Mouse (Mus musculus) intestine, embryonic 14.5 days (tissue): ENCODE results near the gene Amigo3. TPM values are rescaled to one million over a fixed set of nuclear protein-coding genes. Genes with fewer than 3 reads are reported as not detected.

Source experiments
- ATAC-seq: fragments of 200-750 bp; cut with Nextera tagmentation; replicated peaks from 2 replicates; pipeline ENCODE4 v1.8.0; 2017; ENCODE audit warnings: low read depth, moderate number of reproducible peaks, moderate TSS enrichment, moderate library complexity; ENCODE audit not compliant: low FRiP score, low TSS enrichment
- DNase-seq: peaks from one replicate; pipeline ENCODE4 v3.0.0-alpha.2; 2018; ENCODE audit warnings: low spot score
- H3K27ac ChIP-seq: fragments of 300-500 bp; sonication (generic); 2 replicates; pipeline ENCODE4 v1.5.1; 2014; ENCODE audit warnings: low read depth, mild to moderate bottlenecking, control low read depth
- H3K27me3 ChIP-seq: fragments of 300-500 bp; sonication (generic); replicated peaks from 2 replicates; pipeline ENCODE4 v1.6.1; 2014; ENCODE audit warnings: low read length, control low read depth; ENCODE audit not compliant: control insufficient read depth, insufficient read depth
- H3K36me3 ChIP-seq: fragments of 300-500 bp; sonication (generic); 2 replicates; pipeline ENCODE4 v1.6.1; 2014; ENCODE audit warnings: low read length, control low read depth; ENCODE audit not compliant: control insufficient read depth, insufficient read depth
- H3K4me1 ChIP-seq: fragments of 300-500 bp; sonication (generic); replicated peaks from 2 replicates; pipeline ENCODE4 v1.6.1; 2014; ENCODE audit warnings: low read length, control low read depth, mixed read lengths; ENCODE audit not compliant: control insufficient read depth, insufficient read depth
- H3K4me2 ChIP-seq: fragments of 300-500 bp; sonication (generic); 2 replicates; pipeline ENCODE4 v1.6.1; 2014; ENCODE audit warnings: low read length
- H3K4me3 ChIP-seq: fragments of 300-500 bp; sonication (generic); 2 replicates; pipeline ENCODE4 v1.5.1; 2014; ENCODE audit warnings: low read depth, low read length, control low read depth, mixed read lengths
- H3K9ac ChIP-seq: fragments of 300-500 bp; sonication (generic); 2 replicates; pipeline ENCODE4 v1.6.1; 2014; ENCODE audit warnings: mild to moderate bottlenecking, low read length
- H3K9me3 ChIP-seq: fragments of 300-500 bp; sonication (generic); 2 replicates; pipeline ENCODE4 v1.6.1; 2016; ENCODE audit warnings: low read length, control low read depth; ENCODE audit not compliant: control insufficient read depth
- WGBS: fragments of 180-500 bp; shearing (Covaris S2); extraction: QIAGEN DNeasy Blood & Tissue Kit; methylation state at CpG from one replicate; pipeline ENCODE4 v1.1.7; 2014; 5-methylcytosine and 5-hydroxymethylcytosine counted together
- polyA plus RNA-seq: library from polyadenylated mRNA; unstranded; fragments of >200 nt; fragmentation: Nextera tagmentation; extraction: Ambion mirVana; gene quantifications from 2 replicates; pipeline ENCODE4 v1.2.1, GENCODE M21; 2014

Amigo3 gene
- polyA plus RNA-seq, 1 experiment from 2014 or later = 2.7 TPM

DNA sequence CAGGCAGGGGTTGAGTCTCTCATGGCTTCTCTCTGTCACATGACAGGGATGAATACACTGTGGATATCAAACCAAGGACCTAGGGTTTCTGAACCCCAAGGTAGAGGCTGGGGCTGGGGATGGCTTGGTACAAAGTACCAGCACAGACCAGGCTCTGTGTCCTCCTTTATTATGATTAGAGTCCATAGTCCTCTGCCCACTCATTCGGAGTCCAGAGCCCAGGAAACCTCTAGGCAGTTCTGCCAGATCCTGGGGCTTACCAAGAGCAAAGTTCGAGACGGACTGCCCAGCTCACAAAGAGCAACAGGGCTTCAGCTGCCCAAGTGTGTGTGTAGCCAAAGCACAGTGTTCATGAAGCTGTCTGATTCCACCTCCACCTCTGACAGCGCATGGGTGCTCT lies 32.3 kb downstream of the Amigo3 start:
- H3K4me1 ChIP-seq = no peaks in the 10 kb centered on the region
- H3K9me3 ChIP-seq = no peaks in the 10 kb centered on the region
- no peak for ATAC-seq
- H3K27ac ChIP-seq = no peak overlapping the region
- H3K4me3 ChIP-seq = no peak overlapping the region
- 97% methylated on average over 4 of the region's 4 CpGs for WGBS
- H3K9ac ChIP-seq = no peak overlapping the region
- no peak for DNase-seq
- peaks cover 58% of the 10 kb centered on the region for H3K36me3 ChIP-seq
- peaks cover 37% of the 10 kb centered on the region for H3K27me3 ChIP-seq
- no peak overlapping the region for H3K4me2 ChIP-seq

DNA sequence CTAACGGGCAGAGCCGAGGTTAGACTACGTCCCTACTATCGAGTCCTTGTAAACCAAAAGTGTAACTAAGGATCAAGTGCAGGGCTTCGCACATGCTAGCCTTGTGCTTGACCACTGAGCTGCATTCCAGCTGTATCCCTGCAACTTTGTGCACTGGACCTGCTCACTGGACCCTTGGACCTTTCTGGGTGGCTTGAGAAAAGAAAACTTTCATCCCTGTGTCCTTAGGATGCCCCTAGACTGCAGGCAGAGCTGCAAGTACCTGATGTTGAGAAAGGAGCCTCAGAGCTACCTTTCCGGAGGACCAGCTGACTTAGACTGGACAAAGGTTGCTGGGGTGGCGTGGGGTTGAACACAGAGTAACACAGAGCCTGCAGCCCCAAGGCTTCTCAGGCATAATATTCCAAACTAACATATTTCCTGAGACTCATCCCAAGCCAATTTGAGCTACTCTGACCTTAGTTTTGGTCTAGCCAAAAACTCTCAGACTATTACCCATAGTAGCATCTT lies 37.7 kb downstream of the Amigo3 start:
- Histone ChIP-seq H3K9ac (no peak overlapping the region), H3K27ac (no peak overlapping the region), H3K36me3 (peaks cover 67% of the 10 kb centered on the region), H3K4me1 (peaks cover 6% of the 10 kb centered on the region; the same call in 1 of the 2 replicates), H3K27me3 (no peaks in the 10 kb centered on the region), H3K4me3 (no peak overlapping the region), H3K4me2 (no peak overlapping the region), H3K9me3 (no peaks in the 10 kb centered on the region)
- no peak for DNase-seq
- no peak for ATAC-seq
- WGBS = 91% methylated on average over 7 of the region's 7 CpGs

DNA sequence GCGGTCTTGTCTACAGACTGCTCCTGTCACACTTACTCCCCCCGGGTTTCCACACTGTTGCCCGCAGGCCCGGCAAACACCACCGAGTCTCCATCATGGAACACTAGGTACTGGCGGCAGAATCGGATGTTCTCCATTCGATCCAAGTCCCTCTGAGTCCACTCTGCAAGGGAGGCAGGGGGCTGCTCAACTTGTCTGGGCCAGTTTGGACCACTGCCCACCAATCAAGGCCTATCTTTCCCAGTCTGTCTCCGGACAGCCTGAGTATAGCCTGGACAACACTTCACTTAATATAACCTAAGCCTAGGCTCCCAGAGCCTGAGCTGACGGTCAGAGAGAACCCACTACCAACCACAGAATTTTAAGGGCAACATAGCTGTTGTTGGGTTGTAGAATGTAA lies 40.6 kb downstream of the Amigo3 start:
- H3K4me2 ChIP-seq = peak overlapping the region; percentile 99
- DNase-seq = no peak
- H3K9me3 ChIP-seq = no peaks in the 10 kb centered on the region
- no peak for ATAC-seq
- H3K4me1 ChIP-seq = peaks cover 14% of the 10 kb centered on the region; the same call in 1 of the 2 replicates
- H3K27me3 ChIP-seq = no peaks in the 10 kb centered on the region
- no peak overlapping the region for H3K27ac ChIP-seq
- WGBS = 65% methylated on average over 10 of the region's 10 CpGs
- peaks cover 38% of the 10 kb centered on the region for H3K36me3 ChIP-seq
- H3K9ac ChIP-seq = peak overlapping the region; percentile 56
- peak overlapping the region; percentile 63 for H3K4me3 ChIP-seq

DNA sequence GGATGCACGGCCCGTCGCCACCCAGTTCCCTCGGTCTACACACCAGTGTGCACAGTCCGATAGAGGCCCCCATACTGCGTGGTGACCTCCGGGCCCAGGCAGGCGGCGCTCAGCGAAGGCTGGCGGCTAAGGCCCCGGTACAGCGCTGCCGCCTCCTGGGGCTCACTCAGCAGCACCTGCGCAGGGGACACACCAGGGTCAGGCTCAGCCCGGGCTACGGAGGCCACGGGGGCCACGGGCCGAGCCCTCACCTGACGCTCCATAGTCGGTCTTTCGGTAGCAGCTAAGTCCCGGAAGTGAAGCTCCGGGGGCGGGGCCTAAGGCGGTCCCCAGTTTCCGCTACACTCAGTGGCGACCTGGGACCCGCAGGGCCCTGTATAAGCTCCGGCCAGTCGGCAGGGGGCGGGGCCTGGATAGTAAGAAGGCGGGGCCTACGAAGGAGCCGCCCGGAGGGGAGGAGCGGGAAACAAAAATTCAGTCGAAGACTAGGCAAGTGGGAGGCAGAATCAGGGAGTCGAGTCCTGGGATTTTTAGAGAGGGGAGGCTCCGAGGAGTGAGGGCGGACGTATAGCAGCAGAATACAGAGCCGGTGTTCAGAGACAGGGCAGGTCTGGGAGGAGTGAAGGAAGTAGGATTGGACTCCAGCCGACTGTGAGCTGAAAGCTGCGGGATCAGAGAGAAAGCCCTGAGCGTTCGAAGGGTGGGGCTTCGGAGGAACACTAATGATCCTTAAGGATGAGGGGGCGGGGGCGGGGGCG lies 41.4 kb downstream of the Amigo3 start, which contains the start of gene Apeh:
Gene Apeh, minus strand, starts transcription at position 423 of the 758 bp plus-strand sequence.
- peak within 1 kb of the TSS; percentile 99 for H3K4me2 ChIP-seq
- under 1% methylated on average over 52 of the region's 52 CpGs for WGBS

DNA sequence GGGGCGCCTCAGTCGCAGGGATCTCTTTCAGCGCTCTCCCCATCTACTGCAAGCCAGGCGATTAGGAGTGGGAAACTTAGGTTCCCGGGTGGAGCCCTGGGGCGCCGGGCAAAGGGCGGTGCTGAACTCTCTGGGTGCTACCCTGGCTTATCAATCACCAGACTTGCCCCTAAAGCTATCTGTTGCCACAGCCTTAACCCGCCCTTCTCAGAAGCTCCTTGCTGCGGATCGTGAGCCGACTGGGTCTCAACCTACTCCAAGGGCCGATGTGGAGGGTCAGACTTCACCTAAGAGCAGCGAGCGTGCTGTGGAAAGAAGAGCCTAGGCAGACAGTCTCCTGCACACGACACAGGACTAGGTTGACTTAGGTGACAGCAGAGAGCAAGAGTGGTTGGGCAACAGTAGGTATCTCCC lies 42.0 kb downstream of the Amigo3 start:
- WGBS = 1% methylated on average over 16 of the region's 16 CpGs
- peak overlapping the region; percentile 47; the same call in 1 of the 2 replicates for H3K27ac ChIP-seq
- no peaks in the 10 kb centered on the region for H3K9me3 ChIP-seq
- peaks cover 28% of the 10 kb centered on the region for H3K36me3 ChIP-seq
- H3K4me2 ChIP-seq = peak overlapping the region; percentile 99
- peaks cover 17% of the 10 kb centered on the region; the same call in 1 of the 2 replicates for H3K4me1 ChIP-seq
- H3K27me3 ChIP-seq = no peaks in the 10 kb centered on the region
- H3K4me3 ChIP-seq = peak overlapping the region; percentile 63
- peak overlapping the region; percentile 56 for H3K9ac ChIP-seq
- DNase-seq (peak; percentile 77), ATAC-seq (peak; percentile 12)

More for the DNA sequence above, 41.4 kb downstream of the Amigo3 start, which contains the start of gene Apeh:
- peaks cover 17% of the 10 kb centered on the region; the same call in 1 of the 2 replicates for H3K4me1 ChIP-seq
- no peaks in the 10 kb centered on the region for H3K27me3 ChIP-seq
- peaks cover 34% of the 10 kb centered on the region for H3K36me3 ChIP-seq
- H3K9ac ChIP-seq = peak within 1 kb of the TSS; percentile 56
- ATAC-seq = peak; percentile 95
- H3K9me3 ChIP-seq = no peaks in the 10 kb centered on the region
- peak within 1 kb of the TSS; percentile 47; the same call in 1 of the 2 replicates for H3K27ac ChIP-seq
- peak within 1 kb of the TSS; percentile 63 for H3K4me3 ChIP-seq
- DNase-seq = peak; percentile 98

DNA sequence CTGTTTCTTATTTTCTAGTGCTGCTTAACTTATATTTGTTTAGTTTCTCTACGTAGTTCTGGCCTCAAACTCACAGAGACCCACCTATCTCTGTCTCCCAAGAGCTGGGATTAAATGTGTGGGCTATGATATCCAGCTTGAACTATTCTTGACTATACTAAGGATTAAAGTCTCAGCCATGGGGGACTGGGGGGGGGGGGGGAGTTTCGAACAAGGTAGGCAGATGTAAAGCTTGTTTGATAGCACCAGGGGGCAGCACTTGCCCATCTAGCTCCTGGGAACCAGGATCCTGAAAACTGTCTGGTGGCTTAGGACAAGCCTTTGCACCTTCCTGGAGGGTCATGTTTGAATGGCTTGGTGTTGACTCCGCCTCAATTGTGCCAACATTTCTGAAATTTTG lies 42.6 kb downstream of the Amigo3 start:
- Histone ChIP-seq H3K36me3 (peaks cover 23% of the 10 kb centered on the region), H3K4me1 (peaks cover 17% of the 10 kb centered on the region; the same call in 1 of the 2 replicates), H3K4me2 (peak overlapping the region; percentile 99), H3K9ac (no peak overlapping the region; the same call in 1 of the 2 replicates), H3K9me3 (no peaks in the 10 kb centered on the region), H3K27ac (no peak overlapping the region), H3K4me3 (peak overlapping the region; percentile 63), H3K27me3 (no peaks in the 10 kb centered on the region)
- DNase-seq (peak; percentile 82), ATAC-seq (no peak)
- 5% methylated on average over 3 of the region's 3 CpGs for WGBS

DNA sequence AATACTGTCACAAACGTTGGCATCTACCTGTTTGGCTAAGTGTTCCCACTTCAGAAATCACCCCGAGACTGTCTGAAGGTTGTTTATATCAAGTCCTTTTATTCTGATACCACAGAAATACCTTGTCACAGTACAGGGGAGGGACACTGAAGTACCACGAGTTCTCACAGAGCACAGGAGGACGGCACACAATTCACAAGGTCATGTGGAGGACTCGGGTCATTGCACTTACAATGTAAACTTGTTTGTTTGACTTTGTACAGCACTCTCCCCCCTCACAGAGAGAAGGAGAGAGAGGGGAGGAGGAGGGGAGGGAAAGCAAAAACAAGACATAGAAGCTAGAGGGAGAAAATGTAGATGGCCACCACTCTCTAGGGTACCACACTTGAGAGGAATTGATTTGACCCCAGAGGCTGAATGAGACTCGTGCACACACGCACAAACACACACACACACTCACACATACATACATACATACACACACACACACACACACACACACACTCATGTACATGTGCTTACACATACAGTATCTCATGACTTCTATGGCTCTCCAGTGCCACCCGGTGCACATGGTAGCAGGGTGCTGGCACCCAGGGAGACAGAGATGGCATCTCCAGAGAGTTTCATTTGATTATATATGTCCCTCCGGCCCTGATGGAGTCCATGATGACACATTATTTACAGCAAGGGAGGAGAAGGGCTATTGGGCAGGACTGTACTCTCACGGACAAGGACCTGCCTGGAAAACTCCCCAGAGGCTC lies 43.2 kb downstream of the Amigo3 start:
- no peaks in the 10 kb centered on the region for H3K27me3 ChIP-seq
- H3K27ac ChIP-seq = no peak overlapping the region
- H3K4me2 ChIP-seq = no peak overlapping the region; the same call in 1 of the 2 replicates
- ATAC-seq (no peak), DNase-seq (no peak)
- H3K4me3 ChIP-seq = no peak overlapping the region
- H3K4me1 ChIP-seq = peaks cover 17% of the 10 kb centered on the region; the same call in 1 of the 2 replicates
- 52% methylated on average over 10 of the region's 10 CpGs for WGBS
- H3K9ac ChIP-seq = no peak overlapping the region
- peaks cover 17% of the 10 kb centered on the region for H3K36me3 ChIP-seq
- H3K9me3 ChIP-seq = no peaks in the 10 kb centered on the region

DNA sequence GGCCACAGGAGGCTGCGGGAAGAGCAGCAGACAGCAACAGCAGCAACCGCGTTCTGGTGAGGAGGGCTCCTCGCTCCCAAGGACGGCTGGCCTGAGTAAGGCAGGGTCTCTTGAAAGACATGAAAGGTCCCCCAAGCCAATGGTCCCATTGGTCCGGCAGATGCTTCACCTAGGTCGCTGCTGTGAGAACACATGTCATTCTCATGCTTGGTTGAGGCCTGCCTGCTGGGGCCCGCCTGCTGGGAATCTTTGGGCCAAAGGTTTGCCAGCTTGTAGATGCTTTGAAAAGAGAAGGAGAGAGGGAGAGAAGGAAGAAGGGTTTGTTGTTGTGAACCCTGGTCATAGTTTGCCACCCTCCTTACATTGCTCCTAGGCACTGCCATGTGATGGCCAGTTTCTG lies 46.7 kb downstream of the Amigo3 start:
- peaks cover 19% of the 10 kb centered on the region for H3K4me1 ChIP-seq
- 88% methylated on average over 8 of the region's 8 CpGs for WGBS
- no peak overlapping the region for H3K4me3 ChIP-seq
- no peak overlapping the region for H3K4me2 ChIP-seq
- H3K9ac ChIP-seq = no peak overlapping the region
- no peak overlapping the region for H3K27ac ChIP-seq
- H3K27me3 ChIP-seq = no peaks in the 10 kb centered on the region
- ATAC-seq = no peak
- DNase-seq = no peak
- no peaks in the 10 kb centered on the region for H3K9me3 ChIP-seq
- H3K36me3 ChIP-seq = peaks cover 3% of the 10 kb centered on the region; the same call in 1 of the 2 replicates
